Comparison of ENCODE assay signal across 12 mouse cellular contexts in the genomic region with DNA sequence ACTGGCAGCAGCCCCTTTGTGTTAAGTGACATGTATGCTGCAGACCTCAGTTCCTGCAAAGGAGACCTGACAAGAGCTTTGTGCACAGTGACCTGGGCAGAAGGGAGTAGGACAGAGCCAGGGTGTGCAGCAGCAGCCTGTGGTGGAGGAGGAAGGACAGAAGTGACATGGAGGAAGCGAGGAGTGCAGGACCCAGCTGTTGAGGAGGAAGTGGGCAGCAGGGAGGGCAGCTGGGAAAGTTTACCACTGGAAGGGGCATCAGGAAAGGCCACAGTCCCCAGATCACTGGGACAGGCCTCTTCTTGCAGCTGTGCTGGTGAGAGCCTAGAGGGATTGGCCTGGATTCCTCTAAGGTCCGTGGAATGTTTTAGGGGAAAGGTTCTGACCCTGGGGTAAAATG. TPM values are rescaled to one million over a fixed set of nuclear protein-coding genes. Genes with fewer than 3 reads are reported as not detected.
A peak's percentile ranks its signal among the peaks of the same experiment; 100 is the strongest.
DNase-seq lines count a peak whose midpoint lies in the region; ATAC-seq lines count a peak whose summit lies in the region.
"Had no signal": no experiment of that assay in that cellular context is flagged by ENCODE, and none has a peak within 500 bp of the region (broad histone marks: within the 10 kb centered on the region; RNA-seq: fewer than 3 reads in every experiment).

No protein-coding gene starts in this region.

- H3K36me3 ChIP-seq in hindbrain, embryonic 10.5 days: no peaks in the 10 kb centered on the region
- H3K36me3 ChIP-seq in hindbrain, embryonic 14.5 days (replicated peaks; ENCODE audit: control insufficient read depth, insufficient read depth): no peaks in the 10 kb centered on the region
- H3K36me3 ChIP-seq in embryonic facial prominence, embryonic 10.5 days (replicated peaks): no peaks in the 10 kb centered on the region
- no peaks in the 10 kb centered on the region for H3K36me3 ChIP-seq in liver, embryonic 11.5 days (ENCODE audit: control insufficient read depth, insufficient read depth, low read length)
- H3K36me3 ChIP-seq: neural tube, embryonic 12.5 days had no signal

- 75% methylated on average over 2 of the region's 2 CpGs for WGBS in hindbrain, embryonic 10.5 days
- 67% methylated on average over 2 of the region's 2 CpGs for WGBS in hindbrain, embryonic 14.5 days
- WGBS in embryonic facial prominence, embryonic 10.5 days: 44% methylated on average over 2 of the region's 2 CpGs
- 58% methylated on average over 2 of the region's 2 CpGs for WGBS in liver, embryonic 11.5 days

- ATAC-seq in hindbrain, embryonic 14.5 days (ENCODE audit: low FRiP score): no peak
- no peak for ATAC-seq in liver, embryonic 11.5 days (replicated peaks; ENCODE audit: low FRiP score)

- H3K4me3 ChIP-seq in hindbrain, embryonic 10.5 days: no peak overlapping the region
- H3K4me3 ChIP-seq in hindbrain, embryonic 14.5 days (replicated peaks; ENCODE audit: low read length): no peak overlapping the region
- no peak overlapping the region for H3K4me3 ChIP-seq in embryonic facial prominence, embryonic 10.5 days
- H3K4me3 ChIP-seq in liver, embryonic 11.5 days (ENCODE audit: low read depth, low read length): no peak overlapping the region
- H3K4me3 ChIP-seq: neural tube, embryonic 12.5 days had no signal

- DNase-seq in hindbrain, embryonic 10.5 days (ENCODE audit: low spot score): no peak
- DNase-seq in hindbrain, embryonic 14.5 days (ENCODE audit: low spot score): no peak
- peak; percentile 19 for DNase-seq in A20 (ENCODE audit: low read depth, low spot score)
- no peak for DNase-seq in embryonic facial prominence, embryonic 10.5 days (ENCODE audit: low spot score)
- DNase-seq in liver, embryonic 11.5 days (ENCODE audit: low spot score): no peak
- DNase-seq in right cerebral cortex, postnatal 25 days: no peak
- DNase-seq in right cerebral cortex, postnatal 10 days (ENCODE audit: low spot score in 2 of 2): no peak
- no peak for DNase-seq in adrenal gland, adult 2 months
- DNase-seq: cerebellum, postnatal 36 days had no signal

- no peak overlapping the region for H3K4me2 ChIP-seq in hindbrain, embryonic 14.5 days (replicated peaks)
- no peak overlapping the region for H3K4me2 ChIP-seq in liver, embryonic 11.5 days
- H3K4me2 ChIP-seq: neural tube, embryonic 12.5 days had no signal

- no peaks in the 10 kb centered on the region for H3K9me3 ChIP-seq in hindbrain, embryonic 10.5 days
- no peaks in the 10 kb centered on the region for H3K9me3 ChIP-seq in hindbrain, embryonic 14.5 days (ENCODE audit: control insufficient read depth, low read length)
- no peaks in the 10 kb centered on the region for H3K9me3 ChIP-seq in embryonic facial prominence, embryonic 10.5 days
- H3K9me3 ChIP-seq in liver, embryonic 11.5 days (ENCODE audit: control insufficient read depth, low read length): no peaks in the 10 kb centered on the region
- H3K9me3 ChIP-seq: neural tube, embryonic 12.5 days had no signal

- H3K4me1 ChIP-seq in hindbrain, embryonic 10.5 days (replicated peaks): peaks cover 28% of the 10 kb centered on the region
- no peaks in the 10 kb centered on the region for H3K4me1 ChIP-seq in hindbrain, embryonic 14.5 days (replicated peaks; ENCODE audit: control insufficient read depth, insufficient read depth, low read length)
- peaks cover 39% of the 10 kb centered on the region for H3K4me1 ChIP-seq in embryonic facial prominence, embryonic 10.5 days
- H3K4me1 ChIP-seq in liver, embryonic 11.5 days (replicated peaks; ENCODE audit: control insufficient read depth, insufficient read depth, low read length): peaks cover 28% of the 10 kb centered on the region

- H3K27me3 ChIP-seq in hindbrain, embryonic 10.5 days (ENCODE audit: insufficient read depth, poor library complexity, severe bottlenecking): no peaks in the 10 kb centered on the region
- H3K27me3 ChIP-seq in hindbrain, embryonic 14.5 days (ENCODE audit: control insufficient read depth, insufficient read depth, low read length): no peaks in the 10 kb centered on the region
- H3K27me3 ChIP-seq in embryonic facial prominence, embryonic 10.5 days (replicated peaks; ENCODE audit: low read depth, poor library complexity, severe bottlenecking): no peaks in the 10 kb centered on the region
- H3K27me3 ChIP-seq in liver, embryonic 11.5 days (replicated peaks; ENCODE audit: control insufficient read depth, insufficient read depth, low read length): no peaks in the 10 kb centered on the region
- H3K27me3 ChIP-seq: neural tube, embryonic 12.5 days had no signal

- no peak overlapping the region for H3K9ac ChIP-seq in hindbrain, embryonic 14.5 days
- 0 out of 2 replicates have a peak overlapping the region, but pooled peaks have one; percentile 2 for H3K9ac ChIP-seq in liver, embryonic 11.5 days (ENCODE audit: low read depth, low read length)

- H3K27ac ChIP-seq in hindbrain, embryonic 10.5 days: peak overlapping the region; percentile 46
- no peak overlapping the region for H3K27ac ChIP-seq in hindbrain, embryonic 14.5 days
- peak overlapping the region; percentile 78; the same call in 1 of the 2 replicates for H3K27ac ChIP-seq in embryonic facial prominence, embryonic 10.5 days (replicated peaks)
- peak overlapping the region; percentile 4; the same call in 1 of the 2 replicates for H3K27ac ChIP-seq in liver, embryonic 11.5 days (ENCODE audit: low read depth, low read length)
- H3K27ac ChIP-seq: neural tube, embryonic 12.5 days had no signal

RNA-seq across cellular contexts. Expression of gene Gm45837, which starts 31.0 kb away (rescaled TPM):
- polyA plus RNA-seq in hindbrain, embryonic 10.5 days (2016; fragmentation: Nextera tagmentation; extraction: Ambion mirVana): 0.82 and 1.3 TPM in 2 replicates
- 1.3 TPM in 1 of 2 replicates, not detected in the other for polyA plus RNA-seq in hindbrain, embryonic 14.5 days (2014; fragmentation: Nextera tagmentation; extraction: Ambion mirVana)
- polyA plus RNA-seq in embryonic facial prominence, embryonic 10.5 days (2016; fragmentation: Nextera tagmentation; extraction: Ambion mirVana): not detected in 2 replicates
- polyA plus RNA-seq in liver, embryonic 11.5 days (2014; fragmentation: Nextera tagmentation; extraction: Ambion mirVana): 2.1 TPM in 1 of 2 replicates, not detected in the other
- not detected for total RNA-seq in adrenal gland, adult 2 months (2021)
- 0.29 and 0.93 TPM in 2 replicates for polyA plus RNA-seq in adrenal gland, adult 2 months (2012; rRNA removed)
- total RNA-seq: adrenal gland, postnatal 14 days; ES-E14 had no signal
- polyA plus RNA-seq: neural tube, embryonic 12.5 days had no signal

RNA-seq across cellular contexts. Expression of gene Arap1, which starts 31.9 kb away (rescaled TPM):
- 14.7 and 19.2 TPM in 2 replicates for polyA plus RNA-seq in hindbrain, embryonic 10.5 days (2016; fragmentation: Nextera tagmentation; extraction: Ambion mirVana)
- polyA plus RNA-seq in hindbrain, embryonic 14.5 days (2014; fragmentation: Nextera tagmentation; extraction: Ambion mirVana): 11.3 and 11.5 TPM in 2 replicates
- 15.4 and 17.4 TPM in 2 replicates for polyA plus RNA-seq in embryonic facial prominence, embryonic 10.5 days (2016; fragmentation: Nextera tagmentation; extraction: Ambion mirVana)
- polyA plus RNA-seq in liver, embryonic 11.5 days (2014; fragmentation: Nextera tagmentation; extraction: Ambion mirVana): 33.8 and 33.9 TPM in 2 replicates
- total RNA-seq in adrenal gland, adult 2 months (2021): 10 to 100 TPM; 31.2 to 49.8 TPM
- polyA plus RNA-seq in adrenal gland, adult 2 months (2012; rRNA removed): 58.4 and 60.7 TPM in 2 replicates

RNA-seq across cellular contexts. Expression of gene Pde2a, which starts 41.8 kb away (rescaled TPM):
- polyA plus RNA-seq in hindbrain, embryonic 10.5 days (2016; fragmentation: Nextera tagmentation; extraction: Ambion mirVana): 18.3 and 30.3 TPM in 2 replicates
- 25.9 and 26.6 TPM in 2 replicates for polyA plus RNA-seq in hindbrain, embryonic 14.5 days (2014; fragmentation: Nextera tagmentation; extraction: Ambion mirVana)
- 21.7 and 22.5 TPM in 2 replicates for polyA plus RNA-seq in embryonic facial prominence, embryonic 10.5 days (2016; fragmentation: Nextera tagmentation; extraction: Ambion mirVana)
- polyA plus RNA-seq in liver, embryonic 11.5 days (2014; fragmentation: Nextera tagmentation; extraction: Ambion mirVana): 14.4 and 15.0 TPM in 2 replicates
- total RNA-seq in adrenal gland, adult 2 months (2021): 100 to 1,000 TPM; 161 to 223 TPM
- 142 and 199 TPM in 2 replicates for polyA plus RNA-seq in adrenal gland, adult 2 months (2012; rRNA removed)
